Mouse (Mus musculus) stomach, embryonic 16.5 days (tissue): ENCODE measurements around the gene Cd9. TPM values are rescaled to one million over a fixed set of nuclear protein-coding genes. Genes with fewer than 3 reads are reported as not detected.

Experiments
- ATAC-seq: fragments of 200-750 bp; cut with Nextera tagmentation; 2 replicates; pipeline ENCODE4 v1.8.0; 2017; ENCODE audit warnings: moderate number of reproducible peaks, moderate TSS enrichment; ENCODE audit not compliant: insufficient read depth, low FRiP score
- H3K27ac ChIP-seq: fragments of 300-500 bp; sonication (generic); 2 replicates; pipeline ENCODE4 v1.5.1; 2014; ENCODE audit warnings: low read length
- H3K27me3 ChIP-seq: fragments of 300-500 bp; sonication (generic); 2 replicates; pipeline ENCODE4 v1.6.1; 2014; ENCODE audit warnings: low read length, control low read depth, mixed read lengths; ENCODE audit not compliant: control insufficient read depth, insufficient read depth
- H3K36me3 ChIP-seq: fragments of 300-500 bp; sonication (generic); 2 replicates; pipeline ENCODE4 v1.6.1; 2014; ENCODE audit warnings: low read length; ENCODE audit not compliant: control insufficient read depth, insufficient read depth
- H3K4me1 ChIP-seq: fragments of 300-500 bp; sonication (generic); 2 replicates; pipeline ENCODE4 v1.6.1; 2014; ENCODE audit warnings: low read length, control low read depth, mixed read lengths; ENCODE audit not compliant: control insufficient read depth, insufficient read depth
- H3K4me2 ChIP-seq: fragments of 300-500 bp; sonication (generic); 2 replicates; pipeline ENCODE4 v1.6.1; 2014; ENCODE audit warnings: low read depth, low read length, mixed read lengths
- H3K4me3 ChIP-seq: fragments of 300-500 bp; sonication (generic); replicated peaks from 2 replicates; pipeline ENCODE4 v1.5.1; 2014; ENCODE audit warnings: mild to moderate bottlenecking, low read length
- H3K9ac ChIP-seq: fragments of 300-500 bp; sonication (generic); 2 replicates; pipeline ENCODE4 v1.6.1; 2014; ENCODE audit warnings: low read length
- H3K9me3 ChIP-seq: fragments of 300-500 bp; sonication (generic); replicated peaks from 2 replicates; pipeline ENCODE4 v1.6.1; 2016; ENCODE audit warnings: low read length, control low read depth; ENCODE audit not compliant: control insufficient read depth
- WGBS: fragments of 180-500 bp; shearing (Covaris S2); extraction: QIAGEN DNeasy Blood & Tissue Kit; methylation state at CpG from one replicate; pipeline ENCODE4 v1.1.7; 2014; 5-methylcytosine and 5-hydroxymethylcytosine counted together
- polyA plus RNA-seq: library from polyadenylated mRNA; unstranded; fragments of >200 nt; fragmentation: Nextera tagmentation; extraction: Ambion mirVana; gene quantifications from 2 replicates; pipeline ENCODE4 v1.2.1, GENCODE M21; 2015

The Cd9 gene
- polyA plus RNA-seq, 1 experiment from 2014 or later = 452 TPM

- H3K4me3 ChIP-seq = no peak overlapping the region
- ATAC-seq = no peak
- H3K36me3 ChIP-seq = no peaks in the 10 kb centered on the region
- H3K27ac ChIP-seq = no peak overlapping the region
- 44% methylated on average over 10 of the region's 10 CpGs for WGBS
- peaks cover 5% of the 10 kb centered on the region; the same call in 1 of the 2 replicates for H3K4me1 ChIP-seq
- no peaks in the 10 kb centered on the region for H3K27me3 ChIP-seq
- H3K9ac ChIP-seq = no peak overlapping the region
- H3K9me3 ChIP-seq = no peaks in the 10 kb centered on the region
- H3K4me2 ChIP-seq = no peak overlapping the region
Observed at GRCm38 (mm10) chr6:125442591-125442990, 52.0 kb downstream of the Cd9 start.

- Histone ChIP-seq H3K36me3 (no peaks in the 10 kb centered on the region), H3K4me2 (no peak overlapping the region), H3K27me3 (no peaks in the 10 kb centered on the region), H3K9ac (no peak overlapping the region), H3K4me3 (no peak overlapping the region), H3K9me3 (no peaks in the 10 kb centered on the region), H3K4me1 (0 out of 2 replicates have a peak, but pooled peaks cover 6% of the 10 kb centered on the region), H3K27ac (no peak overlapping the region)
- 88% methylated on average over 3 of the region's 3 CpGs for WGBS
- ATAC-seq = no peak
Observed at GRCm38 (mm10) chr6:125436753-125437152, 57.8 kb downstream of the Cd9 start.

GRCm38 (mm10) chr6:125434735-125435518 is 59.7 kb downstream of the Cd9 start:
- Histone ChIP-seq H3K4me3 (no peak overlapping the region), H3K9ac (no peak overlapping the region), H3K27me3 (no peaks in the 10 kb centered on the region), H3K9me3 (no peaks in the 10 kb centered on the region), H3K4me2 (no peak overlapping the region), H3K27ac (no peak overlapping the region), H3K4me1 (0 out of 2 replicates have a peak, but pooled peaks cover 11% of the 10 kb centered on the region), H3K36me3 (no peaks in the 10 kb centered on the region)
- no peak for ATAC-seq
- 75% methylated on average over 5 of the region's 5 CpGs for WGBS

GRCm38 (mm10) chr6:125433704-125434447 is 60.7 kb downstream of the Cd9 start:
- no peak overlapping the region for H3K4me3 ChIP-seq
- no peak overlapping the region for H3K4me2 ChIP-seq
- 65% methylated on average over 6 of the region's 6 CpGs for WGBS
- H3K27me3 ChIP-seq = no peaks in the 10 kb centered on the region
- H3K27ac ChIP-seq = peak overlapping the region; percentile 63
- no peaks in the 10 kb centered on the region for H3K36me3 ChIP-seq
- peak; percentile 86 for ATAC-seq
- H3K9me3 ChIP-seq = no peaks in the 10 kb centered on the region
- H3K4me1 ChIP-seq = 0 out of 2 replicates have a peak, but pooled peaks cover 11% of the 10 kb centered on the region
- no peak overlapping the region for H3K9ac ChIP-seq

GRCm38 (mm10) chr6:125433257-125433656 is 61.3 kb downstream of the Cd9 start:
- peak overlapping the region; percentile 63; the same call in 1 of the 2 replicates for H3K27ac ChIP-seq
- no peaks in the 10 kb centered on the region for H3K27me3 ChIP-seq
- H3K36me3 ChIP-seq = no peaks in the 10 kb centered on the region
- H3K4me1 ChIP-seq = 0 out of 2 replicates have a peak, but pooled peaks cover 11% of the 10 kb centered on the region
- H3K4me2 ChIP-seq = no peak overlapping the region
- H3K9ac ChIP-seq = no peak overlapping the region
- WGBS = 56% methylated on average over 3 of the region's 3 CpGs
- no peaks in the 10 kb centered on the region for H3K9me3 ChIP-seq
- H3K4me3 ChIP-seq = no peak overlapping the region
- ATAC-seq = peak; percentile 37; the same call in 1 of the 2 replicates

- 0 out of 2 replicates have a peak, but pooled peaks cover 11% of the 10 kb centered on the region for H3K4me1 ChIP-seq
- no peak for ATAC-seq
- no peaks in the 10 kb centered on the region for H3K9me3 ChIP-seq
- H3K27me3 ChIP-seq = no peaks in the 10 kb centered on the region
- no peaks in the 10 kb centered on the region for H3K36me3 ChIP-seq
- H3K4me3 ChIP-seq = no peak overlapping the region
- no peak overlapping the region for H3K27ac ChIP-seq
- 71% methylated on average over 7 of the region's 7 CpGs for WGBS
- no peak overlapping the region for H3K4me2 ChIP-seq
- H3K9ac ChIP-seq = no peak overlapping the region
Observed at GRCm38 (mm10) chr6:125432522-125432921, 62.1 kb downstream of the Cd9 start.

GRCm38 (mm10) chr6:125430982-125431381 is 63.6 kb downstream of the Cd9 start:
- no peak overlapping the region for H3K4me3 ChIP-seq
- 57% methylated on average over 3 of the region's 3 CpGs for WGBS

GRCm38 (mm10) chr6:125430358-125430958 is 64.1 kb downstream of the Cd9 start:
- no peak for ATAC-seq
- Histone ChIP-seq H3K27ac (no peak overlapping the region), H3K27me3 (no peaks in the 10 kb centered on the region), H3K36me3 (no peaks in the 10 kb centered on the region), H3K4me3 (no peak overlapping the region), H3K9ac (no peak overlapping the region), H3K9me3 (no peaks in the 10 kb centered on the region), H3K4me1 (peaks cover 15% of the 10 kb centered on the region), H3K4me2 (no peak overlapping the region)
- 19% methylated on average over 14 of the region's 14 CpGs for WGBS

More at GRCm38 (mm10) chr6:125430982-125431381, 63.6 kb downstream of the Cd9 start:
- H3K9me3 ChIP-seq = no peaks in the 10 kb centered on the region
- H3K9ac ChIP-seq = no peak overlapping the region
- no peaks in the 10 kb centered on the region for H3K27me3 ChIP-seq
- H3K4me1 ChIP-seq = peaks cover 15% of the 10 kb centered on the region
- no peak overlapping the region for H3K27ac ChIP-seq
- no peak for ATAC-seq
- no peak overlapping the region for H3K4me2 ChIP-seq
- H3K36me3 ChIP-seq = no peaks in the 10 kb centered on the region

- no peak for ATAC-seq
- Histone ChIP-seq H3K27me3 (no peaks in the 10 kb centered on the region), H3K4me1 (peaks cover 15% of the 10 kb centered on the region), H3K4me3 (no peak overlapping the region), H3K27ac (no peak overlapping the region), H3K4me2 (no peak overlapping the region), H3K36me3 (no peaks in the 10 kb centered on the region), H3K9ac (no peak overlapping the region), H3K9me3 (no peaks in the 10 kb centered on the region)
- WGBS = 64% methylated on average over 6 of the region's 6 CpGs
Observed at GRCm38 (mm10) chr6:125429741-125430140, 64.8 kb downstream of the Cd9 start.
